ENCODE assay signal across 9 mouse cellular contexts in the genomic region with DNA sequence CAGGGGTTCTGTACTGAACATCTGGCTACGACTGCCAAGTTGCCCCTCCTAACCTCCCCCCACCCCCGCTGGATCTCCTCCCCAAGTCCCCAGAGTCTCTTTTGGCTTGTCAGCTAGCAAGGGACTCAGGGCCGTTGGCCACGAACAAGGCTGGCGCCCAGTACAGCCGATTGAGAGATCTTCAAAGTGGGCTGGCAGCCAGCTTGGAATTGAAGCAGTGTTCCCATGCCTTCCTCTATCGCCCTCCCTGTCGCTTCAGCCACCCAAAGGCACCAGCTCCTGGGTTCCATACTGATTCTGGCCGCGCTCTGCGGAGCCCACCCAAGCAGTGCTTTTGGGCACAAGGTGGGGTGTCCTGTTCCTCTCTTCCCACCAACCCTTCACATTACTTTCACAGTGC. TPM values are rescaled to one million over a fixed set of nuclear protein-coding genes. Genes with fewer than 3 reads are reported as not detected.
DNase-seq lines count a peak whose midpoint lies in the region; ATAC-seq lines count a peak whose summit lies in the region.
"Had no signal": no experiment of that assay in that cellular context is flagged by ENCODE, and none has a peak within 500 bp of the region (broad histone marks: within the 10 kb centered on the region; RNA-seq: fewer than 3 reads in every experiment).

No protein-coding gene starts in this region.

- no peaks in the 10 kb centered on the region for H3K27me3 ChIP-seq in hindbrain, embryonic 16.5 days (replicated peaks; ENCODE audit: control insufficient read depth, insufficient read depth, low read length)
- H3K27me3 ChIP-seq in hindbrain, embryonic 14.5 days (ENCODE audit: control insufficient read depth, insufficient read depth, low read length), result no peaks in the 10 kb centered on the region
- no peaks in the 10 kb centered on the region for H3K27me3 ChIP-seq in lung, embryonic 15.5 days

- no peaks in the 10 kb centered on the region for H3K36me3 ChIP-seq in hindbrain, embryonic 16.5 days (ENCODE audit: control insufficient read depth, insufficient read depth, low read length)
- H3K36me3 ChIP-seq in hindbrain, embryonic 14.5 days (replicated peaks; ENCODE audit: control insufficient read depth, insufficient read depth), result no peaks in the 10 kb centered on the region
- H3K36me3 ChIP-seq in lung, embryonic 15.5 days, result no peaks in the 10 kb centered on the region
- H3K36me3 ChIP-seq: G1E had no signal

- peaks cover 12% of the 10 kb centered on the region for H3K4me1 ChIP-seq in hindbrain, embryonic 16.5 days (ENCODE audit: control insufficient read depth, insufficient read depth, low read depth, low read length)
- peaks cover 13% of the 10 kb centered on the region for H3K4me1 ChIP-seq in hindbrain, embryonic 14.5 days (replicated peaks; ENCODE audit: control insufficient read depth, insufficient read depth, low read length)
- 0 out of 2 replicates have a peak, but pooled peaks cover 2% of the 10 kb centered on the region for H3K4me1 ChIP-seq in brown adipose tissue, adult 24 weeks (ENCODE audit: control insufficient read depth, insufficient read depth, insufficient read length, low read length)
- H3K4me1 ChIP-seq in lung, embryonic 15.5 days, result peaks cover 7% of the 10 kb centered on the region

- no peaks in the 10 kb centered on the region for H3K9me3 ChIP-seq in hindbrain, embryonic 16.5 days (ENCODE audit: control insufficient read depth, low read length)
- H3K9me3 ChIP-seq in hindbrain, embryonic 14.5 days (ENCODE audit: control insufficient read depth, low read length), result no peaks in the 10 kb centered on the region
- H3K9me3 ChIP-seq in lung, embryonic 15.5 days, result no peaks in the 10 kb centered on the region
- H3K9me3 ChIP-seq: G1E had no signal

- H3K4me3 ChIP-seq in hindbrain, embryonic 16.5 days (ENCODE audit: low read length), result no peak overlapping the region
- H3K4me3 ChIP-seq in hindbrain, embryonic 14.5 days (replicated peaks; ENCODE audit: low read length), result no peak overlapping the region
- H3K4me3 ChIP-seq in brown adipose tissue, adult 24 weeks (ENCODE audit: insufficient read depth, low read depth, low read length), result no peak overlapping the region
- no peak overlapping the region for H3K4me3 ChIP-seq in lung, embryonic 15.5 days

- DNase-seq in hindbrain, embryonic 14.5 days (ENCODE audit: low spot score), result no peak
- peak; percentile 61 for DNase-seq in adrenal gland, postnatal 25 days
- no peak for DNase-seq in embryo, embryonic 10 days (ENCODE audit: low spot score)
- DNase-seq in frontal cortex, postnatal 36 days (ENCODE audit: low spot score in 2 of 2), result no peak

- no peak overlapping the region for H3K4me2 ChIP-seq in hindbrain, embryonic 16.5 days (ENCODE audit: low read length)
- no peak overlapping the region for H3K4me2 ChIP-seq in hindbrain, embryonic 14.5 days (replicated peaks)
- H3K4me2 ChIP-seq in lung, embryonic 15.5 days, result no peak overlapping the region

- peak; percentile 46 for ATAC-seq in hindbrain, embryonic 16.5 days
- no peak for ATAC-seq in hindbrain, embryonic 14.5 days (ENCODE audit: low FRiP score)
- ATAC-seq in lung, embryonic 15.5 days (ENCODE audit: borderline replicate concordance, extremely low read depth, low FRiP score, low TSS enrichment), result peak; percentile 28; the same call in 1 of the 2 replicates
- ATAC-seq in erythroblast, adult 5-6 weeks (replicated peaks; ENCODE audit: low FRiP score, poor library complexity, severe bottlenecking), result no peak

- no peak overlapping the region for H3K9ac ChIP-seq in hindbrain, embryonic 16.5 days (ENCODE audit: low read depth, low read length)
- H3K9ac ChIP-seq in hindbrain, embryonic 14.5 days, result no peak overlapping the region
- H3K9ac ChIP-seq in lung, embryonic 15.5 days, result no peak overlapping the region

- WGBS in hindbrain, embryonic 16.5 days, result 51% methylated on average over 11 of the region's 11 CpGs
- WGBS in hindbrain, embryonic 14.5 days, result 59% methylated on average over 11 of the region's 11 CpGs
- 62% methylated on average over 11 of the region's 11 CpGs for WGBS in lung, embryonic 15.5 days

- no peak overlapping the region for H3K27ac ChIP-seq in hindbrain, embryonic 16.5 days (ENCODE audit: low read depth, low read length)
- no peak overlapping the region for H3K27ac ChIP-seq in hindbrain, embryonic 14.5 days
- peak overlapping the region; percentile 42; the same call in 1 of the 2 replicates for H3K27ac ChIP-seq in brown adipose tissue, adult 24 weeks (replicated peaks; ENCODE audit: low read depth, low read length)
- H3K27ac ChIP-seq in lung, embryonic 15.5 days, result 0 out of 2 replicates have a peak overlapping the region, but pooled peaks have one; percentile 29

RNA-seq across cellular contexts. Expression of gene Galnt16, which starts 31.6 kb away (rescaled TPM):
- 34.0 and 35.9 TPM in 2 replicates for polyA plus RNA-seq in hindbrain, embryonic 16.5 days (2015; fragmentation: Nextera tagmentation; extraction: Ambion mirVana)
- polyA plus RNA-seq in hindbrain, embryonic 14.5 days (2014; fragmentation: Nextera tagmentation; extraction: Ambion mirVana), result 20.2 and 21.2 TPM in 2 replicates
- total RNA-seq in adrenal gland, postnatal 25 days (2021), result 6.8 and 8.0 TPM in 2 replicates
- polyA plus RNA-seq in brown adipose tissue, adult 24 weeks (2012; ENCODE audit: insufficient read depth, insufficient read length, missing spikeins), result 3.1 and 4.1 TPM in 2 replicates
- polyA plus RNA-seq in lung, embryonic 15.5 days (2015; fragmentation: Nextera tagmentation; extraction: Ambion mirVana), result 12.3 TPM in 2 replicates
- total RNA-seq in erythroblast, adult 5-6 weeks (2015; ENCODE audit: low replicate concordance), result not detected in 2 replicates
- not detected in 2 replicates for total RNA-seq in erythroblast, adult 5-6 weeks (2017; ENCODE audit: low replicate concordance)

Comparison
In these comparisons a context has a peak if more than half of its experiments do, and no peak if none do; other contexts are left out.
1. ATAC-seq: peak in hindbrain, embryonic 16.5 days (single experiment) and lung, embryonic 15.5 days (single experiment); none in hindbrain, embryonic 14.5 days (single experiment) and erythroblast, adult 5-6 weeks (single experiment).
2. H3K27ac ChIP-seq: peak in brown adipose tissue, adult 24 weeks (single experiment) and lung, embryonic 15.5 days (single experiment); none in hindbrain, embryonic 16.5 days (single experiment) and hindbrain, embryonic 14.5 days (single experiment).